15 mouse cellular contexts compared by ENCODE assay signal in the genomic region with DNA sequence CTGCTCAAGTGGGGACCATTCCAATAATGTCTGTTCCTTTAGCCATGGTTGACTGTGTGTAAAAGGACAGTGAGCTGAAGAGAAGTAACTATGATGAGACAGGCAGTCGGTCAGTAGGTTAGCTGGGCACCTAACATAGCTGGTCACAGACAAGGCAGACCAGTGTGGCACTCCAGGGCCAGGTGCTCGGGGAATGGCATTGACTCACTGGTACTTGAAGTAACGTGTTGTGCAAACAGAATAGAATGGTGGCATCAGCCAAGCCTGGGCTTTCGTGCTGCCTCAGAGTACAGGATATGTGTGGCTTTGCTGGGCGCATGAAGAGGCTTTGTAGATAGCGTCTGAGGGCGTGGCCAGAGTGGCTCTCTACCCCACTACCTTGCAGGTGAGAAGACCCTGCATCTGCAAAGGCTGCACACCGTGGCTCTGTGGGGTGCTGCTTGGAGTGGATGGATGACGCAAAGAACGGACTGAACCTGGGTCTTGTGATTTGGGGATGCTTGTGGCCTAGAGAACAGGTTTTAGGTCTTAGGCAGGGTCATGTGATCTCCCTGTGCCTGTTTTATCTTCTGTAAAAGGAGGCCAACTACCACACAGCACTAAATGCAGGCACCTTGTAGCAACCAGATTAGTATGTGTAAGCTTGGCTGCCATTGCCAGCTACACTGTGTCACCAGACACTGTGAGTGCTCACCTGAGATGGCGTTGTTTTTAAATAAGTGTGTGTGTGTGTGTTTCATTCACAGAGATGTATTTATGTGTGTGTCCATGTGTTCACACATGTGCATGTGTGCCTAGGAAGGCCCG. TPM values are rescaled to one million over a fixed set of nuclear protein-coding genes. Genes with fewer than 3 reads are reported as not detected.
DNase-seq lines count a peak whose midpoint lies in the region; ATAC-seq lines count a peak whose summit lies in the region.
"Had no signal": no experiment of that assay in that cellular context is flagged by ENCODE, and none has a peak within 500 bp of the region (broad histone marks: within the 10 kb centered on the region; RNA-seq: fewer than 3 reads in every experiment).

No protein-coding gene starts in this region.

- no peak overlapping the region for H3K4me3 ChIP-seq in lung, embryonic 16.5 days (ENCODE audit: low read length)
- H3K4me3 ChIP-seq: neural tube, embryonic 12.5 days had no signal

- peaks cover 35% of the 10 kb centered on the region for H3K36me3 ChIP-seq in lung, embryonic 16.5 days (ENCODE audit: control insufficient read depth, insufficient read depth, low read length)

- H3K4me2 ChIP-seq in lung, embryonic 16.5 days (ENCODE audit: low read depth, low read length): no peak overlapping the region
- H3K4me2 ChIP-seq: neural tube, embryonic 12.5 days had no signal

- 77% methylated on average over 12 of the region's 12 CpGs for WGBS in lung, embryonic 16.5 days

- H3K9me3 ChIP-seq in lung, embryonic 16.5 days (ENCODE audit: control insufficient read depth, low read length): no peaks in the 10 kb centered on the region
- H3K9me3 ChIP-seq: neural tube, embryonic 12.5 days had no signal

- no peak overlapping the region for H3K9ac ChIP-seq in lung, embryonic 16.5 days (ENCODE audit: low read length)
- H3K9ac ChIP-seq: neural tube, embryonic 12.5 days had no signal

- peak; percentile 52; the same call in 1 of the 2 replicates for ATAC-seq in lung, embryonic 16.5 days (ENCODE audit: low read depth)
- ATAC-seq in megakaryocyte progenitor cell, adult 5-6 weeks (replicated peaks; ENCODE audit: poor library complexity): peak; percentile 42
- ATAC-seq: inflammation-experienced regulatory T-cells, adult 6 months had no signal

- H3K27ac ChIP-seq in lung, embryonic 16.5 days (ENCODE audit: low read length): no peak overlapping the region
- H3K27ac ChIP-seq: neural tube, embryonic 12.5 days had no signal

- peak; percentile 32 for DNase-seq in T-cell, adult 2 months (ENCODE audit: low spot score)
- peak; percentile 53 for DNase-seq in thymus, postnatal 25 days
- DNase-seq in layer of hippocampus, adult 9-10 months (ENCODE audit: low spot score): no peak
- no peak for DNase-seq in layer of hippocampus, postnatal 36 days
- no peak for DNase-seq in kidney, postnatal 4 days
- DNase-seq: adrenal gland, postnatal 10 days; cerebellum, adult 11-12 months; gastrocnemius, postnatal 14 days; kidney, adult 8-10 months; kidney, postnatal 25 days; spleen, adult 18-20 months had no signal

- no peaks in the 10 kb centered on the region for H3K4me1 ChIP-seq in lung, embryonic 16.5 days (replicated peaks; ENCODE audit: control insufficient read depth, insufficient read depth, low read length)
- H3K4me1 ChIP-seq: neural tube, embryonic 12.5 days had no signal

- H3K27me3 ChIP-seq in lung, embryonic 16.5 days (ENCODE audit: control insufficient read depth, insufficient read depth, low read depth, low read length): no peaks in the 10 kb centered on the region
- H3K27me3 ChIP-seq: neural tube, embryonic 12.5 days had no signal

RNA-seq across cellular contexts. Expression of a gene that starts 26.5 kb away (rescaled TPM):
- polyA plus RNA-seq in lung, embryonic 16.5 days (2015; fragmentation: Nextera tagmentation; extraction: Ambion mirVana): 102 and 104 TPM in 2 replicates
- 63.7 and 65.0 TPM in 2 replicates for total RNA-seq in megakaryocyte progenitor cell, adult 5-6 weeks (2015)
- total RNA-seq in megakaryocyte progenitor cell, adult 5-6 weeks (2017): 15.8 and 26.5 TPM in 2 replicates
- 10 to 100 TPM; 78.6 to 82.7 TPM for total RNA-seq in layer of hippocampus, postnatal 36 days (2021)

Comparison
In these comparisons a context has a peak if more than half of its experiments do, and no peak if none do; other contexts are left out.
1. DNase-seq: peak in T-cell, adult 2 months (single experiment) and thymus, postnatal 25 days (single experiment); none in layer of hippocampus, adult 9-10 months (single experiment), layer of hippocampus, postnatal 36 days (0 of 2) and kidney, postnatal 4 days (0 of 2).